Mouse (Mus musculus) cerebellum, postnatal 36 days (tissue): ENCODE results near the gene Sstr2.

Experiments
- DNase-seq, 2 experiments: peaks; one replicate each; pipeline ENCODE4 v3.0.0; 2021 to 2022; ENCODE audit warnings: mixed read lengths in 2 of 2

Gene Sstr2

GRCm38 (mm10) chr11:113621001-113621400, 1.9 kb downstream of the Sstr2 start:
- no peak for DNase-seq

GRCm38 (mm10) chr11:113622028-113622427, 2.9 kb downstream of the Sstr2 start:
- DNase-seq: no peak

- DNase-seq: no peak
Observed at GRCm38 (mm10) chr11:113625437-113625836, 6.3 kb downstream of the Sstr2 start.

- DNase-seq: peak in 1 of 2 experiments; percentile 20
Observed at GRCm38 (mm10) chr11:113627785-113628184, 8.6 kb downstream of the Sstr2 start.

- DNase-seq: no peak
Observed at GRCm38 (mm10) chr11:113630642-113631041, 11.5 kb downstream of the Sstr2 start.

- DNase-seq: no peak
Observed at GRCm38 (mm10) chr11:113631302-113631701, 12.2 kb downstream of the Sstr2 start.

GRCm38 (mm10) chr11:113631862-113632261, 12.7 kb downstream of the Sstr2 start:
- DNase-seq: no peak

- DNase-seq: no peak
Observed at GRCm38 (mm10) chr11:113632303-113632702, 13.2 kb downstream of the Sstr2 start.

- DNase-seq: no peak
Observed at GRCm38 (mm10) chr11:113633398-113633797, 14.3 kb downstream of the Sstr2 start.

GRCm38 (mm10) chr11:113634699-113635121, 15.6 kb downstream of the Sstr2 start:
- DNase-seq: no peak

- DNase-seq: no peak
Observed at GRCm38 (mm10) chr11:113638680-113639079, 19.5 kb downstream of the Sstr2 start.

GRCm38 (mm10) chr11:113645181-113645580, 26.0 kb downstream of the Sstr2 start:
- DNase-seq: no peak

- peak; percentile 81 to 89 for DNase-seq
Observed at GRCm38 (mm10) chr11:113648152-113648551, 29.0 kb downstream of the Sstr2 start.

- no peak for DNase-seq
Observed at GRCm38 (mm10) chr11:113648690-113649352, 29.7 kb downstream of the Sstr2 start, which contains the start of gene Cog1. TSS of gene Cog1 (plus strand) at chr11:113649169.

GRCm38 (mm10) chr11:113649353-113650210, 30.4 kb downstream of the Sstr2 start, which contains the start of gene Slc39a11:
TSS of gene Slc39a11 (minus strand) at chr11:113650079.
- peak; percentile 67 to 71 for DNase-seq

GRCm38 (mm10) chr11:113651206-113651906, 32.2 kb downstream of the Sstr2 start:
- peak; percentile 55 to 60 for DNase-seq

GRCm38 (mm10) chr11:113651907-113652273, 32.7 kb downstream of the Sstr2 start:
- peak in 1 of 2 experiments; percentile 61 for DNase-seq

GRCm38 (mm10) chr11:113652516-113652915, 33.4 kb downstream of the Sstr2 start:
- no peak for DNase-seq

GRCm38 (mm10) chr11:113654105-113654504, 35.0 kb downstream of the Sstr2 start:
- DNase-seq: no peak

- DNase-seq: no peak
Observed at GRCm38 (mm10) chr11:113654561-113655270, 35.6 kb downstream of the Sstr2 start.

GRCm38 (mm10) chr11:113656511-113656932, 37.4 kb downstream of the Sstr2 start:
- peak; percentile 92 to 93 for DNase-seq

GRCm38 (mm10) chr11:113657221-113657620, 38.1 kb downstream of the Sstr2 start:
- no peak for DNase-seq
